Mouse (Mus musculus): ENCODE measurements around the gene Gls2. TPM values are rescaled to one million over a fixed set of nuclear protein-coding genes. Genes with fewer than 3 reads are reported as not detected.

Gls2 gene
- polyA plus RNA-seq, 1 experiment from 2014 or later = 1.7 TPM

DNA sequence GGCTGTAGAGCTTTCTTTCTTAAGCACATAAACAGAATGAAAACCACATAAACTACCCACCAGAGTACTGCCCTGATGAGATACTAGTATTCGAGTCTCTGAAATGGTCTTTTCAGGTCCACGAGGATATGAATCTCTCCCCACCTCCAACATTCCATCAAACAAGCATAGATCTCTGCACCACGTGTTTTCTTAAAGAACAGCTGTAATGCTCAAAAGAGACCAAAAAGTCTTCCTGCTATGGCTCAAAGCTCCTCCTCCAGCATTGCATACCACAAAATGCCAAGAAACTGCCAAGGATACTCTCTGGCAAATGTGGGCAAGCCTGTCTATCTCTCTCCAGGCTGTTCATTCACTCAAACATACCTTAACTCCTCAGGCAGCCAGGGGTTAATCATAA lies 19.0 kb upstream of the Gls2 start:
- H3K36me3 ChIP-seq (ENCODE audit: control insufficient read depth, insufficient read depth, low read length) = no peaks in the 10 kb centered on the region
- 0 out of 2 replicates have a peak, but pooled peaks have one; percentile 13 for ATAC-seq (ENCODE audit: low read depth)
- H3K9ac ChIP-seq (ENCODE audit: low read length) = peak overlapping the region; percentile 74
- peak overlapping the region; percentile 64 for H3K4me2 ChIP-seq (ENCODE audit: low read depth, low read length)
- peaks cover 22% of the 10 kb centered on the region for H3K4me1 ChIP-seq (replicated peaks; ENCODE audit: control insufficient read depth, insufficient read depth, low read length)
- peak overlapping the region; percentile 67 for H3K4me3 ChIP-seq (ENCODE audit: low read length)
- H3K9me3 ChIP-seq (ENCODE audit: control insufficient read depth, low read length) = no peaks in the 10 kb centered on the region
- H3K27me3 ChIP-seq (ENCODE audit: control insufficient read depth, insufficient read depth, low read depth, low read length) = no peaks in the 10 kb centered on the region
- peak overlapping the region; percentile 96 for H3K27ac ChIP-seq (ENCODE audit: low read length)
- 6% methylated on average over 3 of the region's 3 CpGs for WGBS

DNA sequence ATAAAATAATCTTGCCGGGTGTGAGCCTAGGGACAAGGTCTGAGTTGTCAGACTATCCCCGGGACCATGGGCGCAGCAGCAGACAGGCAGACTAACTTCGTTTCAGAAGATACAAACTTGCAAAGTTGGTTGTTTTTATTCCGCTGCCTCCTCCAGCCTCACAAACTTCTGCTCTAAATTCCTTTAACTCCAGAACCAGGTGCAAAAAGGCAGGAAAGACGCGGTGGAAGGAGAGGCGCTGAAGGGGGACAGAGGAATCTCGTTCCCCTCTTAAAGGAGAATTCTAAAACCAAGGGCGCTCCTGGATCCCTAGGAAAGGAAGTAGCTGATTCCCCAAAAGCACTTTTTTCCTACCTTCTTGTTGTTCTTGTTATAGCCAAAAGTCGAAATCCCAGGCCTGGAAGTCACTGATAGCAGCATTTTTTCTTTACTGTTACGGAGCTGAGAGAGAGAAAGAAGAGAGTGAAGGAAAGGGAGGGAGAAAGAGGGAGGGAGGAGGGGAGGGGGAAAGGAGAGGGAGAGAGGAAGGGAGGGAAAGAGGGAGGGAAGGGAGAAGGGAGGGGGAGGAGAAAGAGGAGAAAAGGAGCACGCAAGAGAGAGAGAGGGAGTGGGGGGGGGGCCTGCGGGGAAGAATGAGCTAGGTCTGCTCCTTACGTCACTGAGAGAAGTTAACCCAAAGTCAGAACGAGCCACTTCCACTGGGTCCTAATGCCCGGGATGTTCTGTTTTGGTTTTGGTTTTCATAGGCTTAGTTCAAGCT lies 18.1 kb upstream of the Gls2 start:
- H3K9me3 ChIP-seq (ENCODE audit: control insufficient read depth, low read length) = no peaks in the 10 kb centered on the region
- no peaks in the 10 kb centered on the region for H3K36me3 ChIP-seq (ENCODE audit: control insufficient read depth, insufficient read depth, low read length)
- H3K9ac ChIP-seq (ENCODE audit: low read length) = peak overlapping the region; percentile 74
- under 1% methylated on average over 17 of the region's 17 CpGs for WGBS
- H3K27ac ChIP-seq (ENCODE audit: low read length) = peak overlapping the region; percentile 96
- ATAC-seq (ENCODE audit: low read depth) = peak; percentile 95
- H3K4me1 ChIP-seq (replicated peaks; ENCODE audit: control insufficient read depth, insufficient read depth, low read length) = peaks cover 22% of the 10 kb centered on the region
- H3K4me2 ChIP-seq (ENCODE audit: low read depth, low read length) = peak overlapping the region; percentile 64
- H3K27me3 ChIP-seq (ENCODE audit: control insufficient read depth, insufficient read depth, low read depth, low read length) = no peaks in the 10 kb centered on the region
- peak overlapping the region; percentile 67 for H3K4me3 ChIP-seq (ENCODE audit: low read length)

DNA sequence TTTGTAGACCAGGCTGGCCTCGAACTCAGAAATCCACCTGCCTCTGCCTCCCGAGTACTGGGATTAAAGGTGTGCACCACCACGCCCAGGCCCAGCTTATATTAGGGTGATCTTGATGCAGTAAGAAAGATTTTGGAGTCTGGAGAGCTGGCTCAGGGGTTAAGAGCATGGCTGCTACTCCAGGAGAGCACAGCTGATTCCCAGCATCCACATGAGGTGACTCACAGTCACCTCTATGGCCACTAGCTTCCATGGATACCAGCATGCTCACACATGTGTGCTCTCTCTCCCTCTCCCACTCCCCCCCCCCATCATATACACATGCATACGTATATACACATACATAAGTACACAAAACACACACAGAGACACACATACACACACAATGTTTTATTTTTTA lies 16.9 kb upstream of the Gls2 start:
- Histone ChIP-seq H3K9me3 (ENCODE audit: control insufficient read depth, low read length) (no peaks in the 10 kb centered on the region), H3K4me1 (replicated peaks; ENCODE audit: control insufficient read depth, insufficient read depth, low read length) (peaks cover 22% of the 10 kb centered on the region), H3K9ac (ENCODE audit: low read length) (no peak overlapping the region), H3K4me3 (ENCODE audit: low read length) (no peak overlapping the region), H3K27me3 (ENCODE audit: control insufficient read depth, insufficient read depth, low read depth, low read length) (no peaks in the 10 kb centered on the region), H3K36me3 (ENCODE audit: control insufficient read depth, insufficient read depth, low read length) (no peaks in the 10 kb centered on the region), H3K4me2 (ENCODE audit: low read depth, low read length) (no peak overlapping the region), H3K27ac (ENCODE audit: low read length) (no peak overlapping the region)
- ATAC-seq (ENCODE audit: low read depth) = no peak
- 88% methylated on average over 4 of the region's 4 CpGs for WGBS

DNA sequence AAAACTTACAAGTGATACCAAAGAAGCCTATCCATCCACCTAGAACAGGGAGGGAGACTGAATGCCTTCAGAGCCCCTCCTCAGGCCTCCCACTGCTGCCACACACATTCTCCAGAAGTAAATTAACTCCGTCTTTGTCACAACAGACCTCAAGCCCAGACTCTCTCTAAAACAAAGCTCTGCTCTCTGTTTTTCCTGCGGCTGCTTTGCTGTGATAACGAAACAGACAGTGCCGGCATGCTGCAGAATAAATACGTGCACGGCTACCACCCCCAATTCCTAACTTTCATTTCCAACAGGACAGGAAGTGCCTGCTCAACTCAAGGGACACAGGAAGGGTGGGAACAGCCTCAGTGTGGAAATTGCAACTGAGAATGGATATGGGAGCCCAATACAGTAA lies 14.3 kb upstream of the Gls2 start, which contains the start of gene Rbms2:
TSS of gene Rbms2 (minus strand) at position 309 of the 400 bp plus-strand sequence.
- peak within 1 kb of the TSS; percentile 53 for H3K9ac ChIP-seq (ENCODE audit: low read length)
- no peaks in the 10 kb centered on the region for H3K9me3 ChIP-seq (ENCODE audit: control insufficient read depth, low read length)
- H3K4me2 ChIP-seq (ENCODE audit: low read depth, low read length) = peak within 1 kb of the TSS; percentile 44
- H3K4me1 ChIP-seq (replicated peaks; ENCODE audit: control insufficient read depth, insufficient read depth, low read length) = peaks cover 14% of the 10 kb centered on the region
- ATAC-seq (ENCODE audit: low read depth) = peak; percentile 42
- no peaks in the 10 kb centered on the region for H3K36me3 ChIP-seq (ENCODE audit: control insufficient read depth, insufficient read depth, low read length)
- peak within 1 kb of the TSS; percentile 35 for H3K4me3 ChIP-seq (ENCODE audit: low read length)
- no peaks in the 10 kb centered on the region for H3K27me3 ChIP-seq (ENCODE audit: control insufficient read depth, insufficient read depth, low read depth, low read length)
- H3K27ac ChIP-seq (ENCODE audit: low read length) = peak within 1 kb of the TSS; percentile 76
- WGBS = 2% methylated on average over 6 of the region's 6 CpGs

DNA sequence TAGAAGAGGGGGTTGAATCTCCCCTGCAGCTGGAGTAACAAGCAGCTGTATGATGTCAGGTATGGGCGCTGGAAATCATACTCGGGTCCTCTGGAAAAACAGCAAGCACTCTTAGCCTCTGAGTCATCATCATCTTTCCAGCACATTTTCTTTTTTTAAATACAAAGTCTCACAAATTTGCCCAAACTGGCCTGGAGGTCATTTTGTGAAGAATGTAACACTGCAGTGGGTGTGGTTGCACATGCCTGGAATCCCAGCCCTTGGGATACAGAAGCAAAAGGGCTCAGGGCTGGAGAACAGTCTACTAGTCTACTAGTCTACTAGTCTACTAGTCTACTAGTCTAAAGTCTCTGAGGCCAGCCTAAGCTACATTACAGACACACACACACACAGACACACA lies 10.0 kb upstream of the Gls2 start:
- Histone ChIP-seq H3K4me3 (ENCODE audit: low read length) (no peak overlapping the region), H3K27ac (ENCODE audit: low read length) (no peak overlapping the region), H3K9ac (ENCODE audit: low read length) (no peak overlapping the region), H3K27me3 (ENCODE audit: control insufficient read depth, insufficient read depth, low read depth, low read length) (no peaks in the 10 kb centered on the region), H3K4me2 (ENCODE audit: low read depth, low read length) (no peak overlapping the region), H3K4me1 (replicated peaks; ENCODE audit: control insufficient read depth, insufficient read depth, low read length) (peaks cover 2% of the 10 kb centered on the region; the same call in 1 of the 2 replicates), H3K36me3 (ENCODE audit: control insufficient read depth, insufficient read depth, low read length) (no peaks in the 10 kb centered on the region), H3K9me3 (ENCODE audit: control insufficient read depth, low read length) (no peaks in the 10 kb centered on the region)
- 70% methylated on average over 2 of the region's 2 CpGs for WGBS
- ATAC-seq (ENCODE audit: low read depth) = no peak

DNA sequence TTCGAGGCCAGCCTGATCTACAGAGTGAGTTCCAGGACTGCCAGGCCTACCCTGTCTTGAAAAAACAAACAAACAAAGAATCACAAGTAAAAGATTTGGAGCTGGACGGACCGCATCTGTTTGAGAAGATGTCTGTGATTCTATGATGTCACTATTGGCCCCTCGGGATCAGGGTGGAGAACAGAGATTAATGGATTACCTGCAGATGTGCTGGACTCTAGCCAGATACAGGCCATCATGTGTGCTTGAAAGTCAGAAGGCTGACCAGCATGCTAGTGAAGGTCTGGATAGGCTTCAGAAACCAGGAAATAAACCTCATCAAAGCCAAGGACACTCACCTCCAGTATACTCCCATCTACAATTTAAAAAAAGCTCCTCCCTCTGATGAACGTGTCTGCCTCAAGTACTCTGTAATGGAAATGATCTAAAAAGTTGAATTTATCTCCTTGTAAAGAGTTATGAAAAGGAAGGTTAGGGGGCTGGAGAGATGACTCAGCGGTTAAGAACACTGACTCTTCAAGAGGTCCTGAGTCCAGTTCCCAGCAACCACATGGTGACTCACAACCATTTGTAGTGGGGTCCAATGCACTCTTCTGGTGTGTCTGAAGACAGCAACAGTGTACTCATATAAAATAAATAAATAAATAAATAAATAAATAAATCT lies 8.8 kb upstream of the Gls2 start:
- Histone ChIP-seq H3K4me1 (replicated peaks; ENCODE audit: control insufficient read depth, insufficient read depth, low read length) (no peaks in the 10 kb centered on the region), H3K27ac (ENCODE audit: low read length) (no peak overlapping the region), H3K4me2 (ENCODE audit: low read depth, low read length) (no peak overlapping the region), H3K4me3 (ENCODE audit: low read length) (no peak overlapping the region), H3K9ac (ENCODE audit: low read length) (no peak overlapping the region), H3K9me3 (ENCODE audit: control insufficient read depth, low read length) (no peaks in the 10 kb centered on the region), H3K27me3 (ENCODE audit: control insufficient read depth, insufficient read depth, low read depth, low read length) (no peaks in the 10 kb centered on the region), H3K36me3 (ENCODE audit: control insufficient read depth, insufficient read depth, low read length) (no peaks in the 10 kb centered on the region)
- peak; percentile 42; the same call in 1 of the 2 replicates for ATAC-seq (ENCODE audit: low read depth)
- WGBS = 59% methylated on average over 6 of the region's 6 CpGs

DNA sequence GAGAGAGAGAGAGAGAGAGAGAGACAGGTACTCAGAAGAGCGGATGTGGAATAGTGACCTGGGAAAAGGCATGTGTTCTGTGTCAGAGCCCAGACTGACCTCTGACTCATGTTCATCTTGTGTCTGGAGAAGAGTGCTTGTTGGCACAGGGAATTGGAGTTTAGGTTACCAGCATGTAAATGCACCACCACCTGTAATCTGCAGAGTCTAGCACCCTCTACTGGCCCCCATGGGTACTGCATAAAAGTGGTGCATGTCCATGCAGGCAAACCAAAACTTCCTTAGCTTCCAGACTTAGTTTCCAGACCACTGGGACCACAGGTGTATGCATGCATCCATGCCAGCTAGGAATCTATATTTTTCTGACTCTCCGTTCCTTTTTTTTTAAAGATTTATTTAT lies 8.3 kb upstream of the Gls2 start:
- Histone ChIP-seq H3K4me3 (ENCODE audit: low read length) (no peak overlapping the region), H3K4me1 (replicated peaks; ENCODE audit: control insufficient read depth, insufficient read depth, low read length) (no peaks in the 10 kb centered on the region), H3K36me3 (ENCODE audit: control insufficient read depth, insufficient read depth, low read length) (no peaks in the 10 kb centered on the region), H3K9me3 (ENCODE audit: control insufficient read depth, low read length) (no peaks in the 10 kb centered on the region), H3K27me3 (ENCODE audit: control insufficient read depth, insufficient read depth, low read depth, low read length) (no peaks in the 10 kb centered on the region), H3K27ac (ENCODE audit: low read length) (no peak overlapping the region), H3K4me2 (ENCODE audit: low read depth, low read length) (no peak overlapping the region), H3K9ac (ENCODE audit: low read length) (no peak overlapping the region)
- peak; percentile 41 for ATAC-seq (ENCODE audit: low read depth)
- WGBS = 38% methylated on average over 2 of the region's 2 CpGs

DNA sequence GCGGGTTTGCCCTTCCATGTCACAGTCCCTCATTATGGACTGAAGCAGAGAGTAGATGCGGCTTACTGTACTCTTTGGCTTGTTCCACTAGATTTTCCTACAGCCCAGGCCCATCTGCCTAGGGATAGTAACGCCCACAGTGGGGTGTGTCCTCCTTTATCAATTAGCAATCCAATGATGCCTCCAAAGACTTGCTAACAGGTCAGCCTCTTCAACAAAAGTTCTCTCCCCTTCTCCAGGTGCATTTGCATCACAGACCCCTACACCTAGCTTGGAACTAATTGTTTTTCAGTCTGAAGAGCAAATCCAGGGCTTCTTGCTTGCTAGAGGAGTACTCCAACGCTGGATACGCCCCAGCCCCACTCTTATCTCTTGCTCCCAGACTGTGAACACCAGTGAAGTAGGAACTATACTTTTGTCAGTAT lies 7.1 kb upstream of the Gls2 start:
- Histone ChIP-seq H3K27me3 (ENCODE audit: control insufficient read depth, insufficient read depth, low read depth, low read length) (no peaks in the 10 kb centered on the region), H3K9ac (ENCODE audit: low read length) (no peak overlapping the region), H3K9me3 (ENCODE audit: control insufficient read depth, low read length) (no peaks in the 10 kb centered on the region), H3K4me1 (replicated peaks; ENCODE audit: control insufficient read depth, insufficient read depth, low read length) (no peaks in the 10 kb centered on the region), H3K4me2 (ENCODE audit: low read depth, low read length) (no peak overlapping the region), H3K27ac (ENCODE audit: low read length) (no peak overlapping the region), H3K36me3 (ENCODE audit: control insufficient read depth, insufficient read depth, low read length) (no peaks in the 10 kb centered on the region), H3K4me3 (ENCODE audit: low read length) (no peak overlapping the region)
- WGBS = 58% methylated on average over 5 of the region's 5 CpGs
- no peak for ATAC-seq (ENCODE audit: low read depth)

DNA sequence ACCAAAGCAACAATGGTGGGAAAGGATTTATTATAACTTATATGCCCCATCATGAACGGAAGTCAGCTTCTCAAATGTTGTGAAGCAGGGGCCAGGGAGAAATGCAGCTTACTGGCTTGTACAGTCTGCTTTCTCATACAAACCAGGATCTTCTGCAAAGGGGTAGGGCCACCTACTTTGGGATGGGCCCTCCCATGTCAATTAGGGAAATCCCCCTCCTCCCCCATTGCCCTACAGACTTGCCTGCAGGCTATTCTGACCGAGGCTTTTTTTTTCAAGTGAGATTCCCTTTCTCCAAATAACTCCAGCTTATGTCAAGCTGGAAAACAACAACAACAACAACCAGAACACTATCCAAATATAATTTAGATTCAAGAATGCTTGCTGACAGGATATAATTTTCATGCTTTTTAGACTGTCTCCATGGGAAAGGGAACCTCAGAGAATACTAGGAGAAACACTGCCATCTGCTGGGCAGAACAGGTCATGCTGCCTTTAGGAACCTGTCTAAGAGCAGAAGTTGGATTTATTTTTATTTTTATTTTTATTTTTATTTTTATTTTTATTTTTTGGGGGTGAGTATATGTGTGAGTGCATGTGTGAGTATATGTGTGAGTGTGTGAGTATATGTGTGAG lies 5.9 kb upstream of the Gls2 start:
- Histone ChIP-seq H3K27ac (ENCODE audit: low read length) (no peak overlapping the region), H3K4me3 (ENCODE audit: low read length) (no peak overlapping the region), H3K9ac (ENCODE audit: low read length) (no peak overlapping the region), H3K9me3 (ENCODE audit: control insufficient read depth, low read length) (no peaks in the 10 kb centered on the region), H3K4me2 (ENCODE audit: low read depth, low read length) (no peak overlapping the region), H3K27me3 (ENCODE audit: control insufficient read depth, insufficient read depth, low read depth, low read length) (no peaks in the 10 kb centered on the region), H3K36me3 (ENCODE audit: control insufficient read depth, insufficient read depth, low read length) (no peaks in the 10 kb centered on the region), H3K4me1 (replicated peaks; ENCODE audit: control insufficient read depth, insufficient read depth, low read length) (no peaks in the 10 kb centered on the region)
- 51% methylated on average over 2 of the region's 2 CpGs for WGBS
- no peak for ATAC-seq (ENCODE audit: low read depth)
